Mouse (Mus musculus): ENCODE measurements at regions not wholly inside any gene's neighbourhood (a gene's known extent, or its start where the extent isn't known, plus 50 kb on each side); places are given as distances from the start of the nearest gene placed in this dataset.
A peak's percentile ranks its signal among the peaks of the same experiment; 100 is the strongest.

GRCm38 (mm10) chr13:64007688-64008087, 81.3 kb downstream of the Hsd17b3 start:
- no peak for DNase-seq (ENCODE audit: low spot score in 2 of 2)

DNA sequence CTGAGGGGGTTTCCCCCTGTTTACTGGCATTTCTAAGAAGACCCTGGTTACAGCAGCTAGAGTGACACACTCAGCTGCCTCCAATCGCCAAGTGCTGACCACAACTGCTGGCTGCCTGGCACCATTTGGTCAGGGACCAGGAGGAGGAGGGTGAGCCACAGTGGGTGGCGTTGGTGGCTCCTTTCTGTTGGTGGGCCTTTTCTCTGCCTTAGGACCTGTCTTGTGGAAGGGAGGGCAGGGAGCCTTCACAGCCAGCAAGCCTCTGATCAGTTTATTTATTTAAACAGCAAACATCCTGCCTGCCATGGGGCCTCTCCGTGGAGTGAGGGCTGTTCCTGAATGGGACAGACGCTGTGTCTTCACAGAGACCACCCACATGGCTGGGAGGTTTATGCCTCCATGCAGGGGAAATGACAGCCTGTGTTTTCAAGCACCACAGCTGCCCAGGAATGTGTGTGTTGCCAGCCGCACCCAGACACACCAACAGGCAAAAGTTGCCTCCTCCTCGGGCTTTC, 86.0 kb downstream of the Hsd17b3 start:
- DNase-seq (ENCODE audit: low spot score in 2 of 2) = no peak

DNA sequence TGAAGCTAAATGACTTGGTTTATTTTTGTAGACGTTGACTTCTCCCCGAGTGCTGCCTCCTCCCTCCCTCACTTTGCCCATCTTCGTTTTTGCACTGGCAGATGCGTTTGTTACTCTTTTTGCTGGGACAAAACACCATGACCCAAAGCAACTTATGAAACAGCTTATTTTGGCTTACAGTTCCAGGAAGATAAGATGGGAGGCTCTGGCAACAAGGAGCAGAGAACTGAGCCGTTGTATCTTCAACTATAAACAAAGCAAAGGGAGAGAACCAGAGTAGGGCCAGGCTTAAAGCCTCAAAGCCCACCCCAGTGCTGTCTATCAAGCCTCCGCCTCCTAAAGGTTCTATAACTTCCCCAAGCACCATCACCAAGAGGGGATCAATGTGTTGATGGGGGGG, 88.7 kb downstream of the Hsd17b3 start:
- DNase-seq (ENCODE audit: low spot score in 2 of 2) = no peak

- no peak for DNase-seq (ENCODE audit: low spot score in 2 of 2)
Observed at GRCm38 (mm10) chr13:63998647-63999046, 90.4 kb downstream of the Hsd17b3 start.

DNA sequence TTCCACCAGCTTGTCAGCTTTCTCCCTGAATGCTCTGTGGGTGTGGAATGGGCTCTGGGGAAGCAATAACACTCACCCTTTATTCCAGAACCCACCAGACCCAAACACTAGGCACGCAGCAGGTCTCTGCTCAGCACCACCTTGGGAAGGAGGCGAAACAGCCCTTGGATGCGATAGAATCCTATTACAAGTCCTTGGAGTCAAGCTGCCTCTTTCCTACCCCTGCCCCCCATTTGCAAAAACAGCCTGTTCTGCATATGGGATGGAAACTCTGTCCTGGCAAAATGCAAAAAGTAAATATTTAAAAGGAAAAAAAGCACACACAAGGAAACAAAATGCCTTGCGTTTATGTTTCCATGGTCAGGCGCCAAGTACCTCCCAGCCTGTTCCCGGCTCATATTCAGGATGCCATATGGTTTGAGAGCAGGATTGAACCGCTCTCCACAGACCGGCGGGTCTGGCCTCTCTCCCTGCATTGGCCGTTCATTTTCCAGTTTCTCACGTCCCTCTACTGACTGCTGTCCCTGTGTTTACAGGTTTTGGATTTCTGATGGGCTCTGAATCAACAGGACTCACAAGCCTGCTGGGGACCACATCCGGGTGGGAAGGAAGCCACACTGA, 95.1 kb downstream of the Hsd17b3 start:
- no peak for DNase-seq (ENCODE audit: low spot score in 2 of 2)

DNA sequence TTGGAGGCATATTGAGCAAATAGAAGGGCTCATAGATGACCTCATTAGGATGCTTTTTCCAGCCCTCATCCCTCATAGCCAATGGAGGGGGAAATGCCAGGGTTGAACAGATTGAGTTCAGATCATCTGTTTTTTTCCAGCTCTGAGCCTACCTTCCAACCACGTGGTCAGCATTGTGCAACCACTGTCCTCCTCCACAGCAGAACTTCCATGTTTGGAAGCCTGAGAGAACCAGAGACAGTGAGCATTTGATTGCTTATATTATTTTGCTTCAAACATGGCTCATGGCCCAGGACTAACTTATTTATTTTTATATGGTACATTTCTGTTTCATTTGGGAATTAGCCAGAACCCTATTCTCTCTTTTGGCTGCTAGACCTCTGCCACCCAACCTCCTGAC, 96.0 kb downstream of the Hsd17b3 start:
- DNase-seq (ENCODE audit: low spot score in 2 of 2) = no peak

- peak in 1 of 2 experiments; percentile 12 for DNase-seq (ENCODE audit: low spot score in 2 of 2)
Observed at GRCm38 (mm10) chr13:63990480-63990958, 98.5 kb downstream of the Hsd17b3 start.

DNA sequence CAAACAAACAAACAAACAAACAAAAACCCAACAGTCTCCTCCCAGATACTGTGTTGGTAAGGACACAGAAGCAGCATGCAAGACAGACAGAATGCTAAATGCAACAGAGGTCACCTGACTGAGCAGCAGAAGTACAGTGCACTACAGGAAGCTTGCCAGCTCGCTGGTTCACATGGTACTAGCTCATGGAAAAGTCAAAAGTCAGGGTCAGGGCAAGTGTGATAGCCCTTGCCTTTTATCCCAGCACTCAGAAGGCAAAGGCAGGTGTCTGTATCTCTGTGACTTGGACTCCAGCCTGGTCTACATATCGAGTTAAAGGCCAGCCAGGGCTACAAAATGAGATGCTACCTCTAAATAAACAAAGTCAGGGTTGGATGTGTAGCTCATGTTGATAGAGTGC, 99.3 kb downstream of the Hsd17b3 start:
- no peak for DNase-seq (ENCODE audit: low spot score in 2 of 2)

GRCm38 (mm10) chr13:63988263-63988662, 100.8 kb downstream of the Hsd17b3 start:
- no peak for DNase-seq (ENCODE audit: low spot score in 2 of 2)

- DNase-seq (ENCODE audit: low spot score in 2 of 2) = no peak
Observed at GRCm38 (mm10) chr13:63986681-63987080, 102.3 kb downstream of the Hsd17b3 start.

DNA sequence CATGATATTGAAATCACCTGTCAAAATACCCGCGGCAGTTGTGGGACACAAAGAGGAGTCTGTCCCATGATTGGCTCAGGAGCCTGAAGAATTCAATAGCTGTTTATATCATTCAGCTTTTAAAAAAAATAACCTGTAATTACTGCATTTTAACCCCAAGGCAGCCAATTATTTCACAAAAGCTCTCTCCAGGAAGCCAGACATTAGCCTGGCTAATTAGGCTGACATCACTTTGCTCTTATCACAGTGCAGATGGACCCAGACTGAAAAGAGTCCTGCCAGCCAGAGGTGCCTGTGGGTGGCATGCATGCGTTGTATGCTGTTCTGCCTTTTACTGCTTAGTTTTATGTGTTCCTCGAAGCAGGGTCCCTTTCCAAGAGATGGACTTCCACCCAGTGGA, 103.4 kb downstream of the Hsd17b3 start:
- no peak for DNase-seq (ENCODE audit: low spot score in 2 of 2)

- DNase-seq (ENCODE audit: low spot score in 2 of 2) = no peak
Observed at GRCm38 (mm10) chr13:63985086-63985485, 103.9 kb downstream of the Hsd17b3 start.

DNA sequence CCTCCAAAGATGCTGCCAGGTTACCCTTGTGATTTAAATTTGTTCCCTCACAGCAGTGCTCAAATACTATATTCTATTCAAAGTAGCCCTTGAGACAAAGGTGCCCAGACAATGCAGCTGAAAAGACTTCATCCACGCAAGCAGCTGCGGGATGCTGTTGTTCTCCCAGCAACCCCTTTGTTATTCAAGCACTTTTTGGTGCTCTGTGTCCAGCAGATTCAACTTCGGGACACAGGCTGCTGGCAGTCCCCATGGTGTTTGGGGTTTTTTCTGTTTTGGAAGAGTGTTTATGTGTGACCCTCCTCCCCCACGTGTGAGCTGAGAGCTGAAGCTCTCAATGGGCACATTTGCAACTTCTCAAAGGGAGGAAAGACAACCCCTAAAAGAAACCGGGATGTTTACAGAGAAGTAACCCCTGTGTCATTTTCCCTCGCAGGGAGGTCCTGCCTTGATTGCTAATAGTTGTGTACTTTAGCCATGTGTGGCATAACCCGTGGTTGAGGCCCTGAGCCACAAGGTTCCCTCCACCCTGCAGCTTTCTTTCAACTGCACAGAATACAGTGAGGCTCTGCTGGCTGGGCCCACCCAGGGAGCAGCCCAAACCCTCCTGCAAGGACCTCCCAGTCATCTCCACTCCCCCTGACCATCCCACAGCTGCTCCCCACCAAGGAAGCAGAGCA, 108.9 kb downstream of the Hsd17b3 start:
- DNase-seq (ENCODE audit: low spot score in 2 of 2) = no peak

DNA sequence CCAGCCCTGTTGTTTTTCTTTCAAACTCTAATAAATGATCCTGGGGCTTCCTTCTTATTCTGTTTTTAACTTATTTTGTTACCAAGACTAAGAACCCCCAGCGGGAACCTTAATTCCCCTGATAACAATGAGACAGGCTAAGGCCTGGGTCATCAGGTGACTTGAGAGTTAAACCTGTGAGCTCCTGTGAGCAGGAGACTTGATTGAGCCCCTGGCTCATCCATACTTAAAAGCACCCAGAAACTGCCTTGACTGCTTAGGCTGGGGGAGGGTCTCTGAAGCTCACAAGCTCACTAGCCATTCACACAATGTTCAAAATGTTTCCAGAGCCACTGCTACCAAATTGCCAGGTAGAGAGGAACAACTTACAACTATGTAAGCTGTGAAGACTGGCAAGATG, 109.4 kb downstream of the Hsd17b3 start:
- DNase-seq (ENCODE audit: low spot score in 2 of 2) = no peak

- no peak for DNase-seq (ENCODE audit: low spot score in 2 of 2)
Observed at GRCm38 (mm10) chr13:63969907-63970306, 119.1 kb downstream of the Hsd17b3 start.

- DNase-seq (ENCODE audit: low spot score in 2 of 2) = no peak
Observed at GRCm38 (mm10) chr13:63968623-63969022, 120.4 kb downstream of the Hsd17b3 start.

DNA sequence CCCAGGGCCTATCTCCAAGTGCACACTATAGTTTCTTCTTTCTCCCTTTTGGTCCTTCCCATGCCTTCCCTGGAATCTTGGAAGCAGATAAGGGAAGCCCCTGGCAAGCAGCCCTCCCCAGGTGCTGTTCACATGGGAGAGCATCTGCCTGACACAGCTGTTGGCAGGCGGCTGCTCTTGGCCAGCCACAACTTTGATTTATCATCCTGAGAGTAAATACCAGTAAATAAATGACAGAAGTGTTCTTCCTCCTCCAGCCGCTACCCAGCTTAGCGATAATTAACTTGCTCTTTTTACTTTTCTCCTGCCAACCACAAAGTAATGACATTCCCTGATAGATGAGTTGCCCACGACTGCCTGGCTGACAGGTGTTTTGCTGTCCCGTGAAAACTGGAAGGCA, 131.9 kb downstream of the Hsd17b3 start:
- no peak for DNase-seq (ENCODE audit: low spot score in 2 of 2)

- no peak for DNase-seq (ENCODE audit: low spot score in 2 of 2)
Observed at GRCm38 (mm10) chr13:63954305-63954704, 134.7 kb downstream of the Hsd17b3 start.

- no peak for DNase-seq (ENCODE audit: low spot score in 2 of 2)
Observed at GRCm38 (mm10) chr13:63951922-63952734, 136.9 kb downstream of the Hsd17b3 start.

DNA sequence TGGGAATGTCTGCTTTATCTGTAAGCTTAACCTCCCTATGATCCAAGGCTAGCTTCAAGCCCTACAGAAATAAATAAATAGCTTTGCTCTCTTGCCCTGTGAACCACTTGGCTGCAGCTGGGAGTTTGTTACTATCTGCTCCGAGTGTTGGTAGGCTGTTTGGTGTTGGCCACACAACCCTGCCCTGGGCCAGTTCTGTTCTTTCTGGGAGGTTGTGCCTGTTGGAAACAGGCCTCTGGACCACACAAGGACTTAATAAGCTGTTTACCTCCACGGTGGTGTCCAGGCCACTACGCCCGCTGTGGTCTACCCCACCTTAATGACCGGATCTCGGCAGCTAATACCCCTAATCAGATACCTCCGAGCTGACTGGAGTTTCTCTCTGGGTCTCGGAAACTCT, 136.1 kb downstream of the Ercc6l2 start:
- DNase-seq (ENCODE audit: low spot score in 2 of 2) = no peak
